Mouse (Mus musculus): ENCODE measurements around the gene Tmem164. TPM values are rescaled to one million over a fixed set of nuclear protein-coding genes. Genes with fewer than 3 reads are reported as not detected.
"Not testable (repeated sequence)": the region's sequence is repeated elsewhere in the genome, so short reads cannot be mapped to it uniquely, and the experiment has no call there.

Gene Tmem164
- 10 to 100 TPM; 20.1 to 23.9 TPM for polyA plus RNA-seq (2017; shearing (Covaris generic))

DNA sequence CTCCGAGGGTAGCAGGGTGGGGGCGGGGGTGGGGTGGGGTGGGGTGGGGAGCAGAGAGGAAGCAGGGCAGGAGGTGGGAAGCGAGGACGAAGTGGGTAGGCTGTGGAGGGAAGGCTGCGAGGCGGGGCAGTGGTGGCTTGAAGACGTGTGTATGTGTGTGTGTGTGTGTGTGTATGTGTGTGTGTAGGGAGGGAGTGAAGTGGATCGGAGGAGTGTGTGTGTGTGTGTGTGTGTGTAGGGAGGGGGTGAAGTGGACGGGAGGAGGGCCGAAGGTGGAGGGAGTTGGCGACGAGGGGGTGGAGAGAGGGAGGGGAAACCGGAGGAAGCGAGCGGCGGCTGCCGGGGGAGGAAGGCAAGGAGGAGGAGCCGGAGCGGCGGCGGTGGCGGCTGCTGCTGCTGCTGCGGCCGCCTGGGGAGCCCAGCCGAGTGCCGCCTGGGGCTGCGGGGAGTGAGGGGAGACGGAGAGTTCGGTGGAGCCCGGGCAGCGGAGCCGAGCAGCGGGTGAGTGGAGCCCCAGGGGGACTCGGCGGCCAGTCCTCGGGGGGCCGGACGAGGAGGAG lies at the start of gene Tmem164:
Gene Tmem164 (plus strand): TSS at position 351 of the 560 bp plus-strand sequence.
- peak; percentile 81 for ATAC-seq

DNA sequence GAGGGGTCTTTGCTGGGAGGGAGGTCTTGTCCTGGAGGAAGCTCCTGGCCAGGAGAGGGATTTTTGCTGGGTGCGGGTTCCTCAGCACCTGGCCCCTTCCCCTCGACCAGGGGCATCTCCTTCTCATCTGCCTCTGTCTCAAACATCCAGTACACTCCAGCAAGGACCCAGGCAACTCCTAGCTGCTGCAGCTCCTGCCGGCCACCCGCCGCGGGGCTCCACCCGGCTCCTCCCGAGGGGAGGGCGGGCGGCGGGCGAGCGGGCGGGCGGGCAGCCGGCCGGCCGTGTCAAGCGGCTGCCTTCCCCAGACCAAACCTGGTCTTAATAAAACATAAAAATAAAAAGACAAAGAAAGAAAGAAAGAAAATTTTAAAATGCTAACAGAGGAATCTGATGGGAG lies 48.2 kb upstream of the Tmem164 start:
- ATAC-seq: not testable (repeated sequence)

GRCm38 (mm10) chrX:142647202-142647601 lies 34.0 kb upstream of the Tmem164 start:
- ATAC-seq: no peak

DNA sequence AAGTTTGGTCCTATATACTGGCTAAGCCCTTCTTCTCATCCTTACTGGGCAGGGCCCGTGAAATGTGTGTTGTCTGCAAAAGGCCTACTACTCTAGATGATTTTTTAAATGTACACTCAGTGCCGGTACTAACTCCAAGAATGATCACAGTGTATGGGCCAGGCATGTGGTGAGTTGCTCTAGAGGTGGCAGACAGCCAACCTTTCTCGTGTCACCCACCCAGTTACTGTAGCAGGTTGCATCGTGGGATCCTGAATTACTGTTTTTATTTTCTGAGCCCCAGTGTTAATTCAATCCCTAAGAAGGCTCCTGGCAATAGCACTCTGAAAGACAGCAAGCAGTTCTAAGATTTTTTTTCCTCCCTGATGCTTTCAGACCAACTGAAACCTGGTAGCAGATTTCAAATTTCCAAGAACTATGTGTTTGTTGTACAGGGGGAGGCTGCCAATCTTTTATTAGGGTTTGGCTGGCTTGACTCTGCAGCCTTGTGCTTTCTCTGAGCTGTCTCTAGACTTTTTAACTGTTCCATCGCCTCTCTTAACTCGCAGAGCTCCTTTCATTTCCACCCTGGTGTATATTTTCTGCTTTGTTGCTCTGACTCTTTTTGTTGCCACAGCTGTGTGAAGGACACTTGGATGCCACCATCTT lies 31.0 kb upstream of the Tmem164 start:
- ATAC-seq: no peak

DNA sequence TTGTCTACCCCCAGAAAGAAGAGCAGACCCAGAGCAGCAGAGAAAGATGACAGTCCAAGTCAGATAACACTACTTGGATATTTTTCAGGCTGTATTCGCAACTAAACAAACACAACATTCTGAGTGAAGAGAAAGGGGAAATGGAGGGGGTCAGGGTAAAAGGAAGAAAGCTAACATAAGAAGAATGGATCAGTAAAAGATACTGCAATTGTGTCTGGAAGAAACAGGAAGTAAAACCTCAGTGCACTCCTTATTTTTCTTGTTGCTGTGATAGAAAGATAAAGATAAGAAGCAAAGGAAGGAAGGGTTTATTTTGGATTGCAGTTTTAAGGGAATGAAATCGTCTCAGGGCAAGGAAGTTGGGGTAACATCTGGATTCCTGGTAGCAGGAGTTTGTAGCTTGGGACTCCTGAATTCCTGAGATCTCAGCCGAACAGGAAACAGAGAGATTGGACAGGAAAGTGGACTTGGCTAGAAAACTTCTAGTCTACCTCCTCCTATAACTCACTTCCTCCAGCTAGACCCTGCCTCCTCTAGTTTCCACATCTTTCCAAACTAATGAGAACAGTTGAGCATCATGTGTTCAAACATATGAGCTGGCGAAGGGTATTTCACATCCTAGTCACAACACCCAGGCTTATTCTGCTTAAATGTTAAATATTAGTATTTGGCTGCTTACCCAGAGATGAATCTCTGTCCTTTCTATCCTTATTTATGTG lies 16.3 kb upstream of the Tmem164 start:
- ATAC-seq: no peak

DNA sequence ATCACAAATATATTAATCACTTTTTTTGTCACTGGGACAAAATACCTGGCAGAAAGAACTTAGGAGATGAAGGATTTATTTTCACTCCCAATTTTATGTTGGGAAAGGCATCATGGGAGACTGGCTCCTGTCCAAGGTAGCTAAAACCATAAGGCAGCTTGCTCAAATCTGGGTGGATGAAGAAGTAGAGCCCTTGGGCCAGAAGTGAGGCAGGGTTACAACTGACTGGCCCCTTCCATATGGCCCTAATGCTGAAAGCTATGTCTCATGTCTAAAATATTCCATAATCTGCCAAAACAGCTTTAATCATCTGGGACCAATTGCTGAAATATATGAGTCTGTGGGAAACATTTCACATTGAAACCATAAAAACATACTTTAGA lies 15.8 kb upstream of the Tmem164 start:
- ATAC-seq: no peak

- no peak for ATAC-seq
Observed at GRCm38 (mm10) chrX:142669312-142670091, 11.7 kb upstream of the Tmem164 start.

- no peak for ATAC-seq
Observed at GRCm38 (mm10) chrX:142670121-142670520, 11.1 kb upstream of the Tmem164 start.

GRCm38 (mm10) chrX:142671141-142671540 lies 10.1 kb upstream of the Tmem164 start:
- ATAC-seq: no peak

DNA sequence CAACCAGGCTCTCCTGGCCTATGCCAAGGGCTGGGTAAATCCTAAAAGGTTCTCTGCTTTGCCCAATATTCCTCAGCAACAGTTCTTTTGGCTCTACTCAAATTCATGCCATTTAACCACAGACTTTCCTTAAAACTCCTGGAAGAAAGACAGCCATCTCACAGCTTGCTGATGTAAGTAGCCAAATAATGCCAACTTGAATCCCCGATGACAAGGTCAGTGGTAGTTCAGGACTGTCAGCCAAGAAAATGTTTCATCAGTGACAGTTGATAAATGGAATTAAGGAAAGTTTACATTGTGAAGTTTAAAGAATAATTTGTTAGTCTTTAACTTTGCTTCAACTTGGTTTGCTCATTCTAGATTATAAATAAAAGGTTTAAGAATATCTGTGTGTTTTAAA lies 8.5 kb upstream of the Tmem164 start:
- ATAC-seq: no peak

DNA sequence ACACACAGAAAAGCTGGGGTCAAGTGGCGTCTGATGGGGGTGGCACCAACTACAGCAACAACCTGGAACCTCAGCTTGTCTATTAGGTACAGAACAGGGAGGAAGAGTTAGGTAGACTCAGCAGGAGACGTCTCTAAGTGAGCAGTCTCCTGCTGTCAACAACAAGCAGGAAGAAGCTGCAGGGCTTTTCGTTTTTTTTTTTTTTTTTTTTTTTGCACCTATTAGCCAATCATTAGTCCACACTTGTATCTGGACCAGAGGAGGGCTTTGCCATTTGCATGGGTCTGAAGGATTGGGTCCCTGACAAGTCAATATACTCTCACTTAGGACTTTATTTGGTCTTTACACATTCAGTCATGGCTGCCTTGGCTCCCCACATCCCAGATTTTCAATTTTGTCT lies 4.0 kb upstream of the Tmem164 start:
- ATAC-seq: no peak

DNA sequence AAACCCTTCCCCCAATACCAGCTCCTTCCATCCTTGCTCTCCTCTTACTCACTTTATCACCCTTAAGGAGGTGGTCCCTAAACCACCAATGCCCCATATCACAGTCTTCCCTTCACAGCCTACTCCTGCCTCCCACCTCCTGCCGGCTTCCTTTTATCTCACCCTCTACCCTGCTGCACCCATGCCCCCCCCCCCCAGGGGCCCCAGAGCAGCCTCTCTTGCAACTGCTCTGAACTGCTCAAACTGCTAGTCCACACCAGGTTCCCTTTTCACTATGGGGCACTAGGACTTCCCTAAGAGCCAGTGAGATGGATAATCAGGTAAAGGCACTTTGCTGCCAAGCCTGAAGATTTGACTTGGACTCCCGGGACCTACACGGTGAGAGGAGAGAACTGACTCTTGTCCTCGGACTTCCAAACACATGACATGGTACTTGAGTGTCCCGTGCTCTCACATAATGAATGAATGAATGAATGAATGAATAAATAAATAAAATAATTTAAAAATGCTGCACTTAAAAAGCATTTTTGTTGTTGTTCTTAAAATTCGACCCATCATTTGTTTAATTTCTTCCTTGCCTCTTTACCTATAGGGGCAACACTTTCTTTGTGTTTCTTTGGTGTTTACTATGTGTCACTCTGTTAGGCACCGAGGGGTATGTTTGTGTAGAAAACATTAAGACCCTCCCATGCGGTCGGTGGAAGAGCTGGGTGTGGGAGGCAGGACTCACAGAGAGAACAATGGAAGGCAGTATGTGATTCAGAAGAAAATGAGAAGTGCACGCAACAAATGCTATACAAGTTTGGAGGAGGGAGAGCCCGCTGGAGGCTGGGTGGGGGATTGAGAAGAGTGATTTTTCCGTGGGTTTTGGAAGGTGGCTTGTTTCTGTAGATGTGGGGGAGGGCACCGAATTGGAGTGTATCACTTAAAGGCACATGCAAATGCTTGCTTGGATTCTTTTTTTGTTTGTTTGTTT lies 2.4 kb upstream of the Tmem164 start:
- no peak for ATAC-seq

- ATAC-seq: peak; percentile 13
Observed at GRCm38 (mm10) chrX:142679502-142680250, 1.5 kb upstream of the Tmem164 start.

DNA sequence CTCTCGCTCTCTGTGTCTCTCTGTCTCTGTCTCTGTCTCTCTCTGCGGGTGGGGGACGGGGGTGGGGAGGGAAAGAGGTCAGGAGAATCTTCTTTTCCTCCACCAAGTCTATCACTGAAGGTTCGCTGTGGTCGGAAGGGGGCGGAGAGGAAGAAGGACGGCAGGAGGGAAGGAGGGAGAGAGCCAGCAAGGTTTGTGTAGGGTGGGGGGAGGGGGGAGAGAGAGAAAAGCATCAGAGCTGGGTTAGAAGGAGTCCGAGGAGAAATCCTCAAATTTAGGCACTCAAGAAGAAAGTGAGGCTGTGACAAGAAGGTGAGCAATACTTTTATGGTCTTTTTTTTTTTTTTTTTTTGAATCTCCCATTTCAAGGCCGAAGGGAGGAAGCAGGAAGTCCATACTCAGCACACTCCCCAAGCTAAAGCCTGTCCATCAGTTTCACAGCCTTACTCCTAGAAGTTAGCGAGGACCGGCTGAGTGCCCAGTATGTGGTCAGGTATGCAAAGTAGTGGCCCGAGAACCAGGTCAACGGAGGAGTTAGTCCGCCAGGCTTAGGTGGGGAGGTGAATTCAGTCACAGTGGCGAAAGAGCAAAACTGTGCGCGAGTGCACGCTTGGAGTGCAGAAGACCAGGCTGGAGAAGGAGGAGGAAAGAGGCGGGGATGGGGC lies 683 bp upstream of the Tmem164 start:
- peak; percentile 18 for ATAC-seq

GRCm38 (mm10) chrX:142681616-142682141 lies 473 bp downstream of the Tmem164 start:
- no peak for ATAC-seq

GRCm38 (mm10) chrX:142682176-142682820 lies 1.1 kb downstream of the Tmem164 start:
- no peak for ATAC-seq

DNA sequence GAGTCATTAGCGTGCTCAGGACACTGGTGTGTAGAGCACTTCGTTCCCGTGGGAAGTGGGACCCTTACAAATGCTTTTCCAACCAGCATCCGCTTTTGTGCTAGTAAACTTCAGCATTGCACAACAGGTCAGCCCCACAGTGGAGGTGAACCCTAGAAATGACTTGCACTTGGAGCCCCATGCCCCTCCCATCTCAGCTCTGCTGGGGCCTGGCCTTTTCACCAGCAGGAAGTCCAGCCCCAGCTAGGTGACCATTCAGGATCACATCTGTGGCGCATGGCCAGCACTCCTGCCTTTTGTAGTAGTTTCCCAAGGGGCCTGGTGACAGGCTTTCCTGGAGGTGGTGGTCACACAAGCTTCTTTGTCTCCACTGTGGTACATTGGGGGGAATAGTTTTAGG lies 1.8 kb downstream of the Tmem164 start:
- ATAC-seq: no peak

- ATAC-seq: no peak
Observed at GRCm38 (mm10) chrX:142684674-142685073, 3.5 kb downstream of the Tmem164 start.

- no peak for ATAC-seq
Observed at GRCm38 (mm10) chrX:142685676-142686075, 4.5 kb downstream of the Tmem164 start.

DNA sequence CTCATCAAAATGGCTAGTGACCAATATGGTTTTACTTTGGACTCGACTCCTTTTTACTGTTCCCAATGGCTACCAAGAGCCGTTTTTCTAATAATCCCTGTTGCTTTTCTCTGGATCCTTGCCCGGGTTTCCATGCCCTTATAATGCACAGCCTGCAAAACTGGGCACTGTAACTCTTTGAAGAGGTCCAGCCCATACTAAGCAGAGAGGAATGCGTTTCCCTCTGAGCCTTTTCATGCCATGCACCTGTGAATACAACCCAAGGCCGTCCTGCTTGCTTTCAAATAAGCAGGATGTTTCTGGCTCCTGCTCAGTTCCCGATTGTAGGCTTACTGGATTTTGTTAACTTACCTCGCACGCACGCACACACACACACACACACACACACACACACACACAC lies 7.3 kb downstream of the Tmem164 start:
- no peak for ATAC-seq
